Mouse (Mus musculus) monocyte, adult 2 months (primary cell): ENCODE data around the gene Mrap.
A peak's percentile ranks its signal among the peaks of the same experiment; 100 is the strongest.

ENCODE experiments used
- DNase-seq, 2 experiments: peaks; one replicate each; pipeline ENCODE4 v3.0.0; 2022; ENCODE audit warnings: low spot score in 2 of 2, low read depth in 1 of 2

Mrap gene

DNA sequence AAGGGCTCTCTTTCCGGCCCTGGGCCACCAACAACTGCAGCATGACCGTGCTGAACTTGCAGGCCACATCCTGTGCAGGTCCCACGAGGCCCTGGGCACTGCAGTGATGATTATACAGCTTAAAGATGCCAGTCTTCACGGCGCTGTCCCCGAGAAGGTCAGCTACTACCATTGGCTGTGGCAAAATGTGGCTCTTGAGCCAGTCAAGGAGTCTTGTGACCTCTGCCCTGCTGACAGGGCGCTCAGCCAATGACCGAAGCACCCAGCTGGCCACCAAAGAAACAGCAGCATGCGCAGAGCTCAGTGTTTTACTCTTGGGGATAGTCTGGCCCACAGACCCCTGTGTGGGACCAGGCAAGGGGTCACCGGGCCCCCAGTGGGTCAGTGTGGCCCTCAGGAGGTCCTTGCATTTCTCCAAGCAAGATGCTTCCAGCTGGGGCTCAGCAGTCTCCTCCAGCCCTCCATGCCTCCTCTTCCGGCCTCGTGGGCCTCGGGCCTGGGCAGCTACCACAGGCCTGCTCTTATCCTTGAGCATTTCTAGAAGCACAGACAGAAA, 15.5 kb downstream of the Mrap start:
- no peak for DNase-seq

DNA sequence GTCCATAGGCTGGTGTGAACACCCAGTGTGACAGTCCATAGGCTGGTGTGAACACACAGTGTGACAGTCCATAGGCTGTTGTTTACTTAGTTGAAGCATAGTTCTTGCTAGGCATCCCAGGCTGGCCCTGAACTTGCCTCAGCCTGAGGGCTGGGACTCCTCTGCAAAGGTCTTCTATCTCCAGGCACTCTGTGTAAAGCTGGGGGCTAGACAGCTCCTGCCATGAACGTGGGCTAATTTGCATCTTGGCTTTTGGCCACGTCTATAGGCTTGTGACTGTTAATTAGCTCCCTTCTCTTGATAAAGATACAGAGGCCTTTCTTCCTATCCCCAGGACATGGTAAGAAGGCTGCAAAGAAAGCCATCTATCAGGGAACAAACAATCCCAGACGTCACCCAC, 21.3 kb downstream of the Mrap start:
- DNase-seq = no peak

DNA sequence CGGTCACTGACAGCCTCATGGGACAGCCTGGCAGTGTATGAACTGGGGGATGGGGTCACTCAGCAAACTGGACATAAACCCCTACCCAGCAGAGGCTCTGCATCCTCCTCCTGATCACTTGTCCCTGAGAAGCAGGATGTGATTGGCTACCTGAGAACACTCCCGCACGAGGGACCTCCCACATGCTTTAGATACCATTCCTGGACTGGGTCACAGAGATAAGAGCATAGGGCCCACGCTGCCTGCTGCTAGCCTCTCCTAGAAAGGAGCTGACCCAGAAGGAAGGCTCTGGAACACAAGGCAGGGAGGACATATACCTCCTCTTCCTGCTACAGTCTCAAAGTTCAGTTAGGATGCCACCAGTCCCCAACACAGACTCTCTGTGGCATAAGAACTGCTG, 22.5 kb downstream of the Mrap start:
- no peak for DNase-seq

DNA sequence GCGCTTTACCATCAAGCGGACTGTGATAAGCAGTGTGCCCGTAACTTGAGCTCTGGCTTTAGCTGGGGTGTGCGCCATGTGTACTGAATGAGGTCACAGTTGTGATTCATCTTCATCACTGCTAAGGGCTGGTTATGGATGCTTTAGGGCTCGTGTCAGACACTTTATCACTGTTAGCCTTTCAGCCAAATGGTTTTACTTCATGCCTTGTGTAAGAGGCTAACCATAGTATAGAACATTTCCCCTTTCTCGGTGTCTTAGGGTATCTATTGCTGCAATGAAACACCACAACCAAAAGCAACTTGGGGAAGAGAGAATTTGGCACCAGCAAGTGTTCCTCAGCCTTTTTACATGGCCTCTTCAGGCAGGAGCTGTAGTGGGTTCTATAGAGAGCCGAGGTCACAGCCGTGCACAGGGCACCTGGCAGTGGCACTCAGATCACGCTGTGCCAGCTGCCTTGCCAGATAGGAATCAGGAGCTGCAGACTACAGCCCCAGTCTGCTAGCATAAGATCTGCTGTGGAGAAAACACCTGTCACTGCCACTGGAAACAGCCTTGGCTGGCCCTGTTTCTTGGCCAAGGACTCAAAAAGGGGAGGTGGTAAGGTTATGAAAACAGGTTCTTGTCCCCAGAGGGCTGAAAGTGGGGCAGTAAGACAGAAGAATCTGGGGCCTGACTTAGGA, 27.3 kb downstream of the Mrap start:
- peak in 1 of 2 experiments; percentile 5 for DNase-seq

DNA sequence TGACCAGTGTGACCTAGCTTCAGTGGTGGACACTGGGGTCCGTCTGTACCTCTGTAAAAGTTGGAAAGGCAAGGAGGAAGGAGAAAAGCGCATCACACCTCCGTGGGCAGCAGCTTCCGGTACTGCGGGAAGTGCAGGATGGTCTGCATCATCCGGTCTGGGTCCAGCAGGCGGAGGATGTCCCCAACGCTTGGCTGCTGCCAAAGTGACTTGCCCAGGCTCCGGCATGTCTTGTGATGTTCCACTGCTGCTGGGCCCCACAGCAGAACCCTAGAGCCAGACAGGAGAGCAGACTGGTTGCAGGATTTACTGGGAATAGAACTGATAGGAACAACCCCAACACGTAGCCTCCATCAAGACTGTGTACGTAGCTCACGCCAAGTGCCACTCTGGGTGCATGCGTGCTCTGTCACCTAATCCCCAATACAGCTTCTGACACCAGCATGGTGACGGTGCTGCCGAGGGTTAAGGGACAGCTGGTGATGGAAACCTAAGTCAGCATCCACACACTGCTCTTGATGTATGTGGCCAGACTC, 29.0 kb downstream of the Mrap start:
- no peak for DNase-seq

DNA sequence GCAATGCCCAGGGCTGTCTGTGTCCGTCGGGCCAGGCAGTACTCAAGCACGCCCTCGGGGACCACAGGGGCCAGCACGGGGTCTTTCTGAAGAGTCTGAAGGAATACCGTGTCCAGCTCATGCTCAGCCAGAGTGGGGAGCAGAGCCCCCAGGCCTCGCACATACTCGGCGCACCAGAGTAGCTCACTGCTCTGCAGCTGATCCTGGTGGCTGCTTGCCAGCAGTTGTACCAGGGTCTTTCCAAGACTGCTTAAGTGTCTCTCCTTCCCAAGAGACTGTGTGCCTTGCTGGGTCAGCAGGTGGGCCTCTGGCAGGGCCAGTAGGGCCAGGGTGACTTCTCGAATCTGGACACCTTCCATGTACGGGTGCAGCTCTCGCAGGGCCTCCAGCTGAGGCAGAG, 36.2 kb downstream of the Mrap start:
- DNase-seq = no peak

DNA sequence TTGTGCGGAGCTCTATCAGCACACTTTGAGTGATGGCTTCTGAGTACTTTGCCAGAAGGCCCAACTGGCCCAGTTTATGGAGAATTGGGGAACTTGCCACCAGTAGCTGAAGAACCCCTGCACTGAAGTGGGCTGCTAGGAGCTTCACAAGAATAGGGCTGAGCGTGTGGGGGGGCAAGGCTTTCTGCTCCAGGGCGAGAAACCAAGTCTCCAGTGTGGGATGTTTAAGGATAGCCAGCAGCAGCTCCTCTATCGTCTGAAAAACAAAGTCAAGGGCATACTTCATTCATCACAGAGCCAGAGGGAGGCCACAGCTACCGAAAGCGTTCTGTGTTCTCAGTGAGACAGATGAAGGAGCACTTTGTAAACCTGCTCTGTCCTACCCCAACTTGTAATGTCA, 36.6 kb downstream of the Mrap start:
- no peak for DNase-seq

DNA sequence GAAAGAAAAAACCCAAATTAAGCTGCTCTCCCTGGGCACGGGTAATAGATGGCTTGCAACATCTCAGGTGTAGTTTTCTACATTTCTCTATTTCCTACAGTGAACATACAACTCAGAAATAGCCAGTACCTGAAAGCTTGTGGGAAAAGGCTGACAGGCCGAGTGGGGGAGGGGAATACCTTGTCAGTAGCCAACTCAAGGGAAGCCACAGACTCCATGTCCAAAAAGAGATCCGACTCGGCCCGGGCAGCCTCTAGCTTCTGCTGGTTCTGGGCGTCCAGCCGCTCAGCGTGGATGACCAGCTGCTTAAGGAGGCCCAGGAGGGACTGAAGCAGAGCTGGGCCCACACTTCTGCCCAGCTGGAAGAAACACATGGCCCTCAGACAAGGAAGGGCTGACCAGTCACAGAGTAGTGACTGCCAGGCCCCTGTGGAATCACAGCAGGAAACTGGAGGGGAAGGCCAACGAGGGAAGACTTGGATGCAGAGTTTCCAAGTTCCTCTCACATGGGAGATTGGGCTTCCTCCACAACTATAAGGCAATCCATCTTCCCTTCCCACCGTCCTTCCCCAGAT, 38.0 kb downstream of the Mrap start:
- DNase-seq = no peak

DNA sequence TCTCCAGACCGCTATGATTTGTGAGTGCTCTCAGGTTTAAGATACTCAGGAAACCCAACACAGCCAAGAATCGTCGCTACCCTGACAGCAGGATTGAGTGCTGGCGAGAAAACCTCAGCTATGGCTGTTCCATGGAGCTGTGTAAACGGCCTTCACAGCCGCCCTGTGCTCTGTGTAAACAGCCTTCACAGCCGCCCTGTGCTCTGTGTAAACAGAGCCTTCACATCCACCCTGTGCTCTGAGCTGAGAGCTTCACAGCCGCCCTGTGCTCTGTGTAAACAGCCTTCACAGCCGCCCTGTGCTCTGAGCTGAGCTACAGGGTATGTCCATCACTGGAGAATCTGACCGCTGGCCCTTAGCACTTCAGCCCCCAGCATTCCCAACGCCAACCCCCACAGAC, 41.8 kb downstream of the Mrap start:
- no peak for DNase-seq

DNA sequence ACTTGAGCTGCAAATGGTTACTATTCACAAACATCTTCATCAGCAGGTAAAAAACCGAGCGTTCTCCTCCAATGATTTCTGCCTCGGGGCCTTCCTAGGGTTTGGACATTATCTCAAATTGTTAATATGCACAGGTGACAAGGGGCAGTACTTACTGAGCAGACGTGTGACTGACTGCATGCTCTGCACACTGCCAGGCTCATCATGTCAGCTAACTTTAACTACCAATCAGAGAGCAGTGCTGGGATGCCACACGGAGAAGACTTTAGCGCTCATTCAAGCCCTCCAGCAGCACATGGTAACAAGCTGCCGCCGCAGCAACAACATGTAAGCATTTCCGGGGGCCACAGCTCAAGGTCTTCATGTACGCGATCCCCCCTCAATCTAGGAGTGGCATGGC, 45.3 kb downstream of the Mrap start:
- DNase-seq = no peak

DNA sequence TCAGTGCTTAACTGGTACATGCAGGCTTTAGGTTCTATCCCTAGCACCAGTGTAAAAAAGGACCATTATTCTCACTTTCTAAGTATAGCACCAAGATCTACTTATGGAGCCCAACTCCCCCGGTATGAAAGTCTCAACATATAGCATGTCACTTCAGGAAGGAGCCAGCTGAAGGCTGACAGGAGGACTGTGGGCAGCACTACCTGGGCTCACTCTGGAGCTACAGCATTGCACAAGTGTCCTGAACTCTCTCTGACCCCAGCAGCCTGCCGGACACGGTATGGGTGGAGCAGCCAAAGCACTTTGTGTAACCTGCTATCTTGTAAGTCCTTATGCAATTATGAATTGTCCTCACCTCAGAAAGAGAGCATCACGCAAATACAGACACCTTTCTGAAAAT, 47.2 kb downstream of the Mrap start:
- DNase-seq = no peak

DNA sequence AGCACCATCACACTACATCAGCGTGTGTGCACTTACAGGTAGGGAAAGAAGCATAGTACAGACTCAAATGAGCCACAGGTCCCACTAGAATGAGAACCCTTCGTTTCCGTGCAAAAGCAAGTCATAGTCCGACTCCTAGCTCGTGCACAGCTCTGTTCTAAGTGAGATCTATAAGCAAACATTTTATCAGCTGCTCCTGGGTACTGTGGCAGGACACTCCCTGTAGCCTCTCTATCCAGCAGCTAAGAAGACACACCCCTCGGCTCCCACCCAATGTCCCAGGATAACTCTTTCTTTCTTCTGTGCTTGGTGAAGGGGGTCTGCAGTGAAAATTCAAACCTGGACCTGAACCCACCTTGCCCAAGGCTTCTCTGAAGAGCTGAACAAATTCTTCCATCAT, 50.6 kb downstream of the Mrap start:
- no peak for DNase-seq

DNA sequence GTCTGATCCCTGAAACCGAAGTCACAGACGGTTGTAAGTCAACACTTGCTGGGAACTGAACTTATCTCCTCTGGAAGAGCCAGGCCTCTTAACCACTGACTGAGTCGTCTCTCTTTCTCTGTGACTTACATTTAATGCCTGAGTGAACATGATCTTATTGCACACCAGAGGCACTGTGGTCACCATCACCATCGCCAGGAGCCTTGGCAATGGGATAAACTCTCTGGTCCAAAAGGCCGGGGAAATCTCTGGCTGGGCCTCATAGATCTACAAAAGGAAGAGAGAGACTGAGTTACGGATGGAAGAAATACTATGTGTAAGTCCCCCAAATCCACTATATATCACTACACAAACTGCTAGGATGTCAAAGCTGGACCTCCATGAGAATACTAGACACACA, 52.9 kb downstream of the Mrap start:
- DNase-seq = no peak

DNA sequence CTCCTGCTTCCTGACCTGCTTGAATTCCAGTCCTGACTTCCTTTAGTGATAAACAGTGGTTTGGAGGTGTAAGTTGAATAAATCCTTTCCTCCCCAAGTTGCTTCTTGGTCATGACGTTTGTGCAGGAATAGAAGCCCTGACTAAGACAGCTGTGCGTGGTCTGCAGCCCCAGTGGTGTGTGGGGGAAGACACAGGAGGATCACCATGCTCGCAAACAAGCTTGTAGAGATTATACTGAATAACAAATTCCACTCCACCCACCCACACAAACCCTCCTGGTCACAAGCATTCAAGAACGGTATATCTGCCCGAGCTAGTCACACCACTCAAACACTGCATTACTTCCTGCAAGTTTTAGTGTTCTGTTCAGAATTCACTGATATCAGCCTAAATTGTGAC, 54.1 kb downstream of the Mrap start:
- no peak for DNase-seq

DNA sequence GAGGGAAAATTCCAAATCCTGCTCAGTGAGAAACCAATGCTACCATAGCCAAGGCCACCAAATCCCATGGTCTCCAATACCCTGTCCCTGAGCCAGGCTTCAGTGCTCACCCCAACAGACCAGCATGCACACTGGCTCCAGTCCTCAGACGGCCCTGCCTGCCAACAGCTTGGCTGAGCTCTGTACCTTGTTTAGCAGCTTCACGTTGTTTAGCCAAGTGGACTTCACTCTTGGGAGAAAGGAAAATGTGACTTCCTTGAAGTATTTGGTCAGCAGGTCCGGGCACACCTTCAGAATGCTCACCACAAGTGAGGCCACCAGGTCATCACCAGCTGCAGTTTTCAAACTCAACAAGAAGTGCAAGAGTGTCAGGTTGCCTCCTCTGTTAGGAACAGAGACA, 54.5 kb downstream of the Mrap start:
- no peak for DNase-seq

DNA sequence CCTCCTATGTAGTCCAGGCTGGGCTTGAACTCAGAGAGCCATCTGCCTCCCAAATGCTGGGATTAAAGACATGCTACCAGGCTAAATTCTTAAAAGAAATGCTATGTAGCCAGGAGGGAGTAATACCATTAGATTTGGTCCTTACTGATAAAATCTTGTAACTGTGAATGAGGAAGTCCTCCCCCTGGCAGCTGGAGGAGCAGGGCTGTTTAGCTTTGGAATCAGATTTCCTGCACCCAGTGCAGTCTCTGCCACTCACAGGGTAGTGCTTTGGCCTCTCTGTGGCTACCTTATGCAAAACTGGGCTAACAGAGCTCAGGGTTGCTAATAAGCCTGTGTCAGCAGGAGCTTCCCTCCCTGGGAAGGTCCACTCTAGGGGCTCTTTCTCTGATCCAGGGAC, 56.7 kb downstream of the Mrap start:
- DNase-seq = no peak

DNA sequence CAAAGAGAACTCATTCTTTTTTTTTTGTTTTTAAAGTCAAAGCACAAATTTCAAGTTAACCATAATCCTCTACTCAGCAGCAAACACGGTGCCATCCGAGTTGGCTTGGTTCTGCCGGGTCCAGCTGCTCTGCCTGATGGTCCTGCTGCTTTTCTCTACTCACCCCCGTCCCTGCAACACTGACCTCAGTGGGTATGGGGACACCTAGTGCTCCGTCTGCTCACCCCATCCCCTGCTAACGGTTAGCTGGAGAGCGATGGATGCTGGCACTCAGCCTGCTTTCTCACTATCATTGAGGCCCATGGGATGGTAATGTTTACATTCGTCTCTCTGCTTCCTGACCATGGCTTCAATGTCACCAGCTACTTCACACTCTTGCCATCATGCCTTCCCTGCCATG, 60.4 kb downstream of the Mrap start:
- DNase-seq = no peak

DNA sequence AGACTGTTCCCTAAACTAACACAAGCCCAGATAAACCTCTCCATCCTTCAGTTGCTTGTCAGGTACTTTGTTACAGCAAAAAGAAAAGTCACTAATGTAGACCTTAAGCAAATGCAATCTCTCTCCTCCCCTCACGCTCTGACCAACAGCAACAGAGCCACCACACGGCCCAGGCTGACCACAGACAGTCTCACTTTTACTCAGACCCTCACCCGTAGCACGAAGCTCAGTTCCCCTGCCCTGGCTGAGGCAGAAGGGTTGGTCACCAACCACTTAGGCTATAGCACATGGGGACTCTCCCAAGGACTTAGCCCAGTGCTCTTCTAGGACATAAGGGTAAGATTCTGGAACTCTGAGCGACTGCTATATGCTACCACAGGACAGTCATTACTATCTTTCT, 60.8 kb downstream of the Mrap start:
- no peak for DNase-seq
